Mouse (Mus musculus): ENCODE data around the gene Psip1. TPM values are rescaled to one million over a fixed set of nuclear protein-coding genes. Genes with fewer than 3 reads are reported as not detected.

The Psip1 gene
- polyA plus RNA-seq (2017; shearing (Covaris generic)) = 153 TPM

GRCm38 (mm10) chr4:83486117-83486901 is at the start of gene Psip1:
TSS of gene Psip1 (minus strand) at chr4:83486459.

GRCm38 (mm10) chr4:83524843-83525689 is 38.8 kb upstream of the Psip1 start, which contains the start of gene Ccdc171:
TSS of gene Ccdc171 (plus strand) at chr4:83525545.

GRCm38 (mm10) chr4:83417160-83417819 is 69.0 kb downstream of the Psip1 start, which contains the start of gene Snapc3:
TSS of gene Snapc3 (plus strand) at chr4:83417724.

Other genes with a start within 250 kb of the Psip1 start
- gene Ttc39b, start 162.2 kb downstream of the Psip1 start, polyA plus RNA-seq (2017; shearing (Covaris generic)) = 158 TPM
- 21.5 TPM for gene Snapc3, start 68.7 kb downstream of the Psip1 start, polyA plus RNA-seq (2017; shearing (Covaris generic))
- 14.1 TPM for gene Ccdc171, start 39.1 kb upstream of the Psip1 start, polyA plus RNA-seq (2017; shearing (Covaris generic))